Mouse (Mus musculus): ENCODE data around the gene Dip2a.

The Dip2a gene

GRCm38 (mm10) chr10:76306738-76307137, 38.4 kb downstream of the Dip2a start:
- peak; percentile 78 for DNase-seq (ENCODE audit: low read depth, low spot score)

DNA sequence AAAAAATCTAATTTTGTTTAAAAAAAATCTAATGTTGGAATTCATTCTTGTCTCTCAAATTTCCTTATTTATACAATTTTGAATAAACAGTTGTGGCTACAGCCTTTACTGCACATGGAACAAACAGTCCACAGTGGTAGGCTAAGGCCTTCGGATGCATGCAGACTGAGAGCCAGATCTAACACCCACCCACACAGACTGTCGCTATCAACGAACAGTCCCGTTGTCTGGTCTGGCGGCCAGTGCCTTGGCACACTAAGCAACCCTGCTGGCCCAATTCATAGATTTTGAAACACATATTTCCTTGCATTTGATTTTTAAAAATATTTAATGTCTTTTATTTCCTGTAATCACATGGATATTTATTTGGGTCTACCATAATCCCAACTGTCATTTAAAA, 45.0 kb downstream of the Dip2a start:
- DNase-seq (ENCODE audit: low read depth, low spot score): no peak

GRCm38 (mm10) chr10:76293222-76293621, 51.9 kb downstream of the Dip2a start:
- no peak for DNase-seq (ENCODE audit: low read depth, low spot score)

DNA sequence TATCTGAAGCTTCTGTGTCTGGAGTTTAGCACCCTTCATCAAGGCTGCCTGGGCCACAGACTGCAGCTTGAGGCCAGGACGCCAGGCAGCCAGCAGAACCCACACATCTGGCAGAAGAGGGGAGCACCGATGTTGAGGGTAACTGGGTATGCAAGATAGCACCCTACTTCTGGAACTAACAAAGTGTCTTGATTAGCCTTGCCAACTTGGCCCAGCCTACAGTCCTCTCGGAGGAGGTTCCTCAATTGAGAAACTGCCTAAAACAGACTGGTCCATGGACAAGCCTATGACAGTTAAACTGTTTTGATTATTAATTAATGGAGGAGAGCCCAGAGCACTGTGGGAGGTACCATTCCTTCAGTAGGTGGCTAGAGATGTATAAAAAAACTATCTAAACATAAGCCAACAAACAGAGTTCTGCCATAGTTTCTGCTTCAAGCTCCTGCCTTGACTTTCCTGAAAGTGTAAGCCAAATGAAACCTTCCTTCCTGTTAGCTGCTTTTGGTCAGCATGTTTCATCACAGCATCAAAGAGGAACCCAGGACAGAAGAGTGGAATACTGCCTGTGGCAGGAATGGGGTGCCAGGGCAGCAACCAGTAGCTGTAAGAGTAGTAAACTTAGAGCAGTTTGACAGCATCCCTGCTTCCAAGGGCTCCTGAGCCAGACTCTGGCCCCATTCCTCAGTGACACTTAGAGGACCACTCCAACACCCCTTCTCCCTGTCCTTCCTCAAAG, 55.0 kb downstream of the Dip2a start:
- no peak for DNase-seq (ENCODE audit: low read depth, low spot score)

GRCm38 (mm10) chr10:76289052-76289451, 56.0 kb downstream of the Dip2a start:
- DNase-seq (ENCODE audit: low read depth, low spot score): no peak

- no peak for DNase-seq (ENCODE audit: low read depth, low spot score)
Observed at GRCm38 (mm10) chr10:76288268-76288993, 56.7 kb downstream of the Dip2a start.

GRCm38 (mm10) chr10:76278541-76279097, 66.5 kb downstream of the Dip2a start:
- no peak for DNase-seq (ENCODE audit: low read depth, low spot score)

DNA sequence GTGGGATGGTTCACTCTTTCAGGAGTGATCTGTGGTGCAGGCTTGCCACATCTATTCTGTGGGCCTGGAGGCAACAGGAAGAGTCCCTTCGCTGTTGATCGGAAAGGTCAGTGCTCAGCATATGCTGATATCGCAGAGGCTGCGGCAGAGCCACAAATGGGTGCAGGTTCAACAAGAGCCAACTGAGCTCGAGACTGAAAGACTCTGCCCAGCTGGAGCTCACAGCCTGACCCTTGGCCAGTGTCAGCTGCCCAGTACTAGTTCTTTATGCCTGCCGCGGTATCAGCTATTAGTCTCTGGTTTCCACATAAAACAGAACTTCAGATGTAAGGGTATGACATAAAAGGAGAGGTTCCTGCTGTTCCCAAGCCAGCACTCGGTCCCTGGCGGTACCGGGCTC, 69.8 kb downstream of the Dip2a start:
- DNase-seq (ENCODE audit: low read depth, low spot score): no peak

GRCm38 (mm10) chr10:76271238-76271637, 73.9 kb downstream of the Dip2a start:
- DNase-seq (ENCODE audit: low read depth, low spot score): peak; percentile 69

DNA sequence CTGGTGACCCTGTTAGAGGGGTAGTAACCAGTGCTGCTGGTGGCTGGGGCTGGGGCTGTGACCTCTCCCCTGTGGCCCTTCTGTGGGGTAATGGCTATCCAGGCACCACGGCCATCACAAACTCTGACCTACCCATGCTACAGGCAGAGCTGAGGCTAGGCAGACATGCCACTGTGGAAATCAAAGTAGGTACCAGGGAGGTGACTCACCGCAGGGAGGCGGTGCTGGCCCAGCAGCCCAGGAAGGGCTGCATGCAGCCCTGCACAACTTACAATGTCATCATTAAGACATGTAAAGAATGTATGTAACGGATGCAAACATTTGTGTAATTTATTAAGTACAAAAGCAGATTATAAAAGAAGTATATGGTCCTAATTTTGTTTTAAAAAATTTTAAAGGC, 82.7 kb downstream of the Dip2a start:
- DNase-seq (ENCODE audit: low read depth, low spot score): no peak

- no peak for DNase-seq (ENCODE audit: low read depth, low spot score)
Observed at GRCm38 (mm10) chr10:76261447-76261846, 83.6 kb downstream of the Dip2a start.

DNA sequence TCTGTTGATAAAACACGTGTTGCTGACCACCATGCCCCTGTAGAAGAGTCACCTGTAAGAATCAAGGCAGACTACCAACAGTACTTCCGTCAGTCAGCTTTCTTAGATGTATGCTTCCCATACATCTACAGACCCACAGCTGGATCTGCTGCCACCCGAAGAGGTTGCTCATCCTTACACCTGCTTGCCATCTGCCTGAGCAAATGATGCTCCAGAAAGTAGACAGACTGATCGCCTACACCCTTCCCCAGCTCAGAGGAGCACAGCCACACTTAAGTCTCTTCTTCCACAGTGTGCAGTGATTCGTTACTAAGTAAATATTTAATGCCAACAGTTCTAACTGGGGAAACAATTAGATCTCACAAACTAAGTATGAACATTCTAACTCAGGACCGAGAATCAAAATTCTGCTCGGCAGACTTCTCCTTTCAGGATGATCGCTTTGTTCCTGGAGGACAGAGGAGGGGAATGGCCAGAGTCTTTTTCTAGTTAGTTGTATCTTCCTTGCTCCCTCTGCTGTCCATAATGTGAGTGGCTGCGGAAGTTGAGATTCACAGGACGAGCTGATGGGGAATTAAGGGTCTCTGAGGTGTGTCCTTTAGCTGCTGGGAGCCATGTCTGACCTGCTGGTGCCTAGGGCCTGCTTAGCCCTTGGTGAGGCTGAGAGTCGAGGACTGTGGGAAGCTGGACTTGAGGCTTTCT, 84.6 kb downstream of the Dip2a start:
- DNase-seq (ENCODE audit: low read depth, low spot score): no peak

GRCm38 (mm10) chr10:76259566-76260232, 85.4 kb downstream of the Dip2a start:
- no peak for DNase-seq (ENCODE audit: low read depth, low spot score)

- no peak for DNase-seq (ENCODE audit: low read depth, low spot score)
Observed at GRCm38 (mm10) chr10:76257719-76258390, 87.2 kb downstream of the Dip2a start.

DNA sequence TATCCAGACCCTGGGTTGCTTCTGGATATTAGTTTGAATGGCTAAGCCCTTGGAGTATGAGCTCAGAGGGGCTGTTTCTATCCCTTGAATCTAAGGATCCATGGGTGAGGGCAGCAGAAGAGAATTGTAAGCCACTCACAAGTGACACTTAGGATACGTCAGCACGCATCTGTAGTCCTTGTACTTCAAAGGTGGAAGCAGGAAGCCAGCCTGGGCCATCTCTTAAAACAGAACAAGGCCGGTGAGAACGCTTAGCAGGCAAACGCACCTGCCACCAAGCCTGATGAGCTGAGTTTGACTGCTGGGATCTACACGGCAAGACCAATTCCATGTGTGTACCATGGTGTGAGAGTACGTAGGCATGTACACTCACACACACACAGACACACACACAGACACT, 87.9 kb downstream of the Dip2a start:
- DNase-seq (ENCODE audit: low read depth, low spot score): peak; percentile 36

DNA sequence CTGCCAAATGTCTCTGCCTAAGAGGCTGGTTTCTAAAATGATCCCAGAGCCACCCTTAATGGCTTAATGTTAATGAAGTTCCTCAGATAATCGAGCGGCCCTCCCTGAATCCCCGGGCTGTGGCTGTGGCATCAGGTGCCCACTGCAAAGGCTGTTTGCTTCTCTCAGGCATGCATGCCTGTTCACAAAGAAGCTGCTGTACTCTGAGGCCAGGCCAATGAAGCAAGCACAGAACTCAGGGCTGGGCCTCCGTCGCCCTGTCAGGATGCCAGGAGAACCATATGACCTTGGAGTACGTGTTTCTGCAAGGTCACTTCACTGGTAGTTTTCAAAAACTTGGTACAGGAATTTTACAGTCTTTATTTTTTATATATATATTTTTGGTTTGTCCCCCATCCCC, 89.5 kb downstream of the Dip2a start:
- DNase-seq (ENCODE audit: low read depth, low spot score): no peak

GRCm38 (mm10) chr10:76253536-76253935, 91.6 kb downstream of the Dip2a start, which contains the start of gene S100b:
Gene S100b, plus strand, starts transcription at chr10:76253853.
- no peak for DNase-seq (ENCODE audit: low read depth, low spot score)

GRCm38 (mm10) chr10:76253079-76253478, 92.0 kb downstream of the Dip2a start:
- no peak for DNase-seq (ENCODE audit: low read depth, low spot score)

DNA sequence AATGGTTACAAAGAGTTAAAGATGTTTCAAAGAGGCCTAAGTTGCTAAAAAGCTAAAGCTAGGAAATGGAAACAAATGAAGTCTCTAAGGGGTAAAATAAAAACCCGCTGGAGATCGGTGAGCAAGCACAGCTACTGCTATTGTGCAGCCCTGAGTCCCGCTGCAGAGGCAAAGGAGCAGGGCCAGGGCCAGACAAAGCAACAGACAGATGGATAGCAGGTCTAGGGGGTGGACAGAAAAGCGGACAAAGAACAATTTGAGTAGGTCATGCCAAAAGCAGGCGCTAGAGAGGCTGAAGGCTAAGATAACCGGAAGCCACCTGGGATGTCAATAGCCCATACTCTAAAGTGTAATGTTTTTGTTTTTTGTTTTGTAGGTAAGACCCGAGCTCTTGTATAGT, 94.2 kb downstream of the Dip2a start:
- no peak for DNase-seq (ENCODE audit: low read depth, low spot score)

GRCm38 (mm10) chr10:76248647-76248968, 96.5 kb downstream of the Dip2a start:
- DNase-seq (ENCODE audit: low read depth, low spot score): no peak

GRCm38 (mm10) chr10:76247960-76248646, 97.0 kb downstream of the Dip2a start:
- no peak for DNase-seq (ENCODE audit: low read depth, low spot score)
